Mouse (Mus musculus) fibroblast of lung, adult 2 months (primary cell): ENCODE results near the gene D17Wsu92e.
"Not testable (repeated sequence)": the region's sequence is repeated elsewhere in the genome, so short reads cannot be mapped to it uniquely, and the experiment has no call there.

ENCODE experiments used
- DNase-seq: peaks from one replicate; pipeline ENCODE4 v3.0.0-alpha.2; 2011; ENCODE audit warnings: low read depth

D17Wsu92e gene

GRCm38 (mm10) chr17:27820568-27821406 lies at the start of gene D17Wsu92e:
Gene D17Wsu92e (minus strand): TSS chr17:27820648.
- peak; percentile 97 for DNase-seq

GRCm38 (mm10) chr17:27866737-27867136 lies 46.3 kb upstream of the D17Wsu92e start:
- no peak for DNase-seq

DNA sequence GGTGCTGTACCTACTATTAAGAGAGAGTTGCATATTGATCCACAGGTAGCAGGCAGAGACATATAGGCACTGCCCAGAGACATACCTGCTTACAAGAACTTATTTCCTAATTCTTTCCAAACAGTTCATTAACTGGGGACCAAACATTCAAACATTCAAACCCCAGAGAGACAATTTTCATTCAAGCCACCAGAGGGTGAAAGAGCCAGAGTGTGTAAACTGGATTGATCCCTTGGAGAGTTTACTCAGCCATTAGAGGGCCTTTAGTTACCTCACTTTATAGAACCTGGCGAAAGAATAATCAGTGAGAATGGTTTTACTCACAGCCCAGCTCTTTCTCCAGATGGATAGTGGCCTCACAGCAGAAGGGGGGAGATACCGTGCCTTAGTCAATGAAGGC lies 45.0 kb upstream of the D17Wsu92e start:
- DNase-seq = no peak

DNA sequence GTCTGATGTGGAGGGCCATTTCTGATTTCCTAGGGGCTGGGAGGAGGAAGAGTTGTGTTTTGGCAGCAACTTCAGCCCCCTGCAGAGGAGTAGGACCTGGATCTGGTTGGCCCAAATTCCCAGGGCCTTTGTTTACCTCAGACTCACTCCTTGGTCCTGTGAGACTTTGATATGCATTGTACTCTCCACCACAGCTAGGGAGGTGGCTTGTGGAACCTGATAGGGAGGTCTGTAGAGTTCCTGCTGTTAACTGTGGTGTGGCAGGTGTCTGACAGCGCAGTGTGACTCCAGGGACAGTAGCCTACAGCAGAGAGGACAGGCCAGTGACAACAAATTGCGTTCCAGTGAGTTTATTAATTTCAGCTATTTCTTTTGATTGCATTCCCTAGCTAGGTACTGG lies 38.7 kb upstream of the D17Wsu92e start:
- DNase-seq = no peak

- DNase-seq = no peak
Observed at GRCm38 (mm10) chr17:27857649-27858475, 37.4 kb upstream of the D17Wsu92e start.

GRCm38 (mm10) chr17:27856798-27857648 lies 36.6 kb upstream of the D17Wsu92e start:
- no peak for DNase-seq

GRCm38 (mm10) chr17:27856265-27856797 lies 35.9 kb upstream of the D17Wsu92e start, which contains the start of gene Uhrf1bp1:
Gene Uhrf1bp1 (plus strand): TSS chr17:27856441.
- no peak for DNase-seq

DNA sequence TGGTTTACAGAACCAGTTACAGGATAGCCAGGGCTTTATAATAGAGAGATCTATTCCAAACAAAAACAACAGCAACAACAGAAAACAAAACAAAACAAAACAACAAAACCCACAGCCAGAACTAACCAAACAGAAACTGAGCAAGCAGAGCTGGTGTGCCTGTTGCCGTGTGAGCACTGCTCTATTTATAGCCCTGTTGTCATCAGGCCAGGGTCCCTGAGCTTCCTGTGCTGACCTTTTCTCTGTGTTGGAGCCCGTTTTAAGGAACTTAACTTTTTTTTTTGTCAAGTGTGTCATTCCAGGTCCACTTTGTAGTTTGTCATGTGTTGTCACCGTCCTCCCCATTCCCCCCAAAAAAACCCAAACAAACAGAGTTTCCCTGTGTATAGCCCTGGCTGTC lies 30.6 kb upstream of the D17Wsu92e start:
- no peak for DNase-seq

DNA sequence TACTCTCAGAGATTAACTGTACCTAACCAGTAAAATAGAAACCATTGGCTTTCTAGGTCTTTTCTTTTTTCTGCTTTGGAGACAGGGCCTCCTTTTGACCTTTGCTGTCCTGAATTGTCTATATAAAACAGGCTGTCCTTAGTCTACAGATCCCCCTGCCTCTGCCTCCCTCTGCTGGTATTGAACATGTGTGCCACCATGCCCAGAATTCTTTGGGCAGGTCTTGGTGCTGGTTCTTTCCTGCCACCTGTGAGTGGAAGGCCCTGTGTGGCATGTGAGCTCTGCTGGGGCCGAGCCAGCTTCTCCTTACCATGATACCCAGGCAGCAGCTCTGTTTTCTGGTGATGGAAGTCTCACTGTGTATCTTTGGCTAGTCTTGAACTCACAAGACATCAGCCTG lies 27.9 kb upstream of the D17Wsu92e start:
- no peak for DNase-seq

- peak; percentile 95 for DNase-seq
Observed at GRCm38 (mm10) chr17:27839469-27840252, 19.2 kb upstream of the D17Wsu92e start.

DNA sequence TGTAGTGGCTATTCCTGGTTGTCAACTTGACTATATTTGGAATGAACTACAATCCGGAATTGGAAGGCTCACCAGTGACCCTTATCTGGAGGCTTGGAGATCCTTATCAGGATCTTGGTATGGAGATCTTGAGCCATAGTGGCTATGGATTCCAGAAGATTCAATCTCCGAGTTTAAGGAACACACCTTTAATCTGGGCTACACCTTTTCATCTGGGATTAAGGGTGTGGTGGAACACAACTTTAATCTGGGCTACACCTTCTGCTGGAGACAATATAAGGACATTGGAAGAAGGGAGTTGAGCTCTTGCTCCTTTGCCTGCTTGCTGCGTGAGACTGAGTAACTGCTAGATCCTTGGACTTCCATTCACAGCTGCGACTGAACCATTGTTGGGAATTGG lies 17.4 kb upstream of the D17Wsu92e start, which contains the start of gene Snrpc:
Gene Snrpc (plus strand): TSS at position 301 of the 400 bp plus-strand sequence.
- not testable (repeated sequence) for DNase-seq

DNA sequence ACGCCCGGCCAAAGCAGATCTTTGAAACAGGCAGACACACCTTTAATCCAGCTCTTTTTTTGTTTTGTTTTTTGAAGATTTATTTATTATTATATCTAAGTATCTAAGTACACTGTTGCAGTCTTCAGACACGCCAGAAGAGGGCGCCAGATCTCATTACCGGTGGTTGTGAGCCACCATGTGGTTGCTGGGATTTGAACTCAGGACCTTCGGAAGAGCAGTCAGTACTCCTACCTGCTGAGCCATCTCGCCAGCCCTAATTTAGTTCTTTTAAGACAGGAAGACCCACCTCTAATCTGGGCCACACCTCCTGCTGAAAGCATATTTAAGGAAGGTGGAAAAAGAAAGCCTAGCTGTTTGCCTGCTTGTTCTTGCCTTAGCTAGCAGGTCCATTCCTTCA lies 10.0 kb upstream of the D17Wsu92e start:
- DNase-seq = no peak

GRCm38 (mm10) chr17:27827511-27827910 lies 7.1 kb upstream of the D17Wsu92e start:
- no peak for DNase-seq

DNA sequence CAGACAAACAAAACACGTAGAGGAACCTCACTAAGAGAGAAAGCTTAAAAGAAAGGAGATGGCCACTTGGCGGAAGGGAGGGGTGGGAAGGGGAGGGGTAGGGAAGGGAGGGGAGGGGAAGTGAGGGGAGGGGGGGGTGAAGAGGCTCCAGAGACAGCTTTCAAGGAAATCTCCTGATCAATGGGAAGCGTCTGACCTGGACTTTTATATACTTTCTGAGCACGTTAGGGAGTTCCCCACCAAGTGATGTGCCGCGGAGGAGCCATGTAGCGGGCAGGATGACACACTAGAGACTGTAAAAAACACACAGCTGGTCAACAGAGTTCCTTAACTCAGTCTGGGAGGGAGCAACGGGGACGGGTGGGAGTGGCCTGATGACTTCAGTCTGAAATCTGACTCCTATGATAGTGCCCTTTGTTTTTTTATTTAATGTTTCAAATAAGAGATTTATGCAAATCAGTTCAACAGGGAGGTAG lies 6.5 kb upstream of the D17Wsu92e start:
- DNase-seq = no peak

GRCm38 (mm10) chr17:27825984-27826905 lies 5.8 kb upstream of the D17Wsu92e start:
- no peak for DNase-seq

GRCm38 (mm10) chr17:27825539-27825938 lies 5.1 kb upstream of the D17Wsu92e start:
- no peak for DNase-seq

- no peak for DNase-seq
Observed at GRCm38 (mm10) chr17:27824941-27825340, 4.5 kb upstream of the D17Wsu92e start.

DNA sequence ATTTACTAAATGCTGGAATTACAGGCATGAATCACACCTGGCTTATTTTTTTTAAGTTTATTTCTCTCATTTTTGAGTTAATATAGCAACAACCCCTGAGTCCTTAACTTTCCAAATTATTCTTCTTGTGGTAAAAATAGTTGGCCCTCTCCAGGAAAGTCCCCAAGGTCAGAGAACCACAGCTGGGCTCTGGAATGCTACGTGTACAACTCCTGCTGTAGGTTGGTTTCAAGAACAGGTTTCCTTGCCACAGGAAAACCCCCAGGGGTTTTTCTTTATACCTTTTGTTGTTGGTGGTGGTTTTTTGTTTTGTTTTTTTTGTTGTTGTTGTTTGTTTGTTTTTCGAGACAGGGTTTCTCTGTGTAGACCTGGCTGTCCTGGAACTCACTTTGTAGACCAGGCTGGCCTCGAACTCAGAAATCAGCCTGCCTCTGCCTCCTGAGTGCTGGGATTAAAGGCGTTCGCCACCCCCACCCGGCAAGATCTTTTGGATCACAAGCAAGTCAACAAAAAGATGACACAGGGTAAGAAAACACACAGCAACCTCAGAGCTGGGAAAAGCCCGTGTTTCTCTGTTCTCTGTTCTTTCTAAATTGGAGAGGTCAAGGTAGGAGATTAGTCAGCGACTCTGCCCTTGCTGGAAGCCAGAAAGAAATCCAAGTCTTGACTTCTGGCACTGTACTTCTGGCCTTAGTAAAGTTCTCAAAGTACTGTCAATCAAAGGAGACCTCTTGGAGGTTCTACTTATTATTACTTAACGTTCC lies 2.9 kb upstream of the D17Wsu92e start:
- DNase-seq = no peak
